Mouse (Mus musculus): Measurements from ENCODE around the gene Tor1a. TPM values are rescaled to one million over a fixed set of nuclear protein-coding genes. Genes with fewer than 3 reads are reported as not detected.
A peak's percentile ranks its signal among the peaks of the same experiment; 100 is the strongest.

Tor1a gene
- polyA plus RNA-seq, 1 experiment from 2014 or later, result 45.9 TPM

- H3K9ac ChIP-seq, result no peak overlapping the region
- H3K4me3 ChIP-seq, result no peak overlapping the region
- ATAC-seq (replicated peaks; ENCODE audit: insufficient number of reproducible peaks, insufficient read depth, low FRiP score, low read depth), result no peak
- H3K4me2 ChIP-seq, result peak overlapping the region; percentile 35; the same call in 1 of the 2 replicates
- 33% methylated on average over 17 of the region's 17 CpGs for WGBS
- H3K9me3 ChIP-seq (replicated peaks), result no peaks in the 10 kb centered on the region
- H3K27ac ChIP-seq, result no peak overlapping the region
- H3K27me3 ChIP-seq, result no peaks in the 10 kb centered on the region
- no peaks in the 10 kb centered on the region for H3K36me3 ChIP-seq
- H3K4me1 ChIP-seq (replicated peaks), result peaks cover 39% of the 10 kb centered on the region
Measured at GRCm38 (mm10) chr2:30985111-30986020, 17.6 kb upstream of the Tor1a start.

- H3K4me1 ChIP-seq (replicated peaks), result peaks cover 42% of the 10 kb centered on the region
- no peaks in the 10 kb centered on the region for H3K9me3 ChIP-seq (replicated peaks)
- no peaks in the 10 kb centered on the region for H3K27me3 ChIP-seq
- H3K4me2 ChIP-seq, result peak overlapping the region; percentile 78
- H3K36me3 ChIP-seq, result peaks cover 12% of the 10 kb centered on the region; the same call in 1 of the 2 replicates
- 43% methylated on average over 7 of the region's 7 CpGs for WGBS
- peak overlapping the region; percentile 84 for H3K4me3 ChIP-seq
- peak overlapping the region; percentile 72; the same call in 1 of the 2 replicates for H3K9ac ChIP-seq
- no peak for ATAC-seq (replicated peaks; ENCODE audit: insufficient number of reproducible peaks, insufficient read depth, low FRiP score, low read depth)
- peak overlapping the region; percentile 73; the same call in 1 of the 2 replicates for H3K27ac ChIP-seq
Measured at GRCm38 (mm10) chr2:30983024-30983423, 15.3 kb upstream of the Tor1a start.

GRCm38 (mm10) chr2:30981790-30982513, 14.2 kb upstream of the Tor1a start, which contains the start of the genes BC005624 and Usp20:
Gene BC005624, minus strand, starts transcription at chr2:30982201.
Gene Usp20, plus strand, starts transcription at chr2:30982279.
- H3K9me3 ChIP-seq (replicated peaks), result no peaks in the 10 kb centered on the region
- peak within 1 kb of the TSS; percentile 78 for H3K4me2 ChIP-seq
- H3K4me1 ChIP-seq (replicated peaks), result peaks cover 36% of the 10 kb centered on the region
- H3K27ac ChIP-seq, result peak within 1 kb of the TSS; percentile 73
- peaks cover 21% of the 10 kb centered on the region; the same call in 1 of the 2 replicates for H3K36me3 ChIP-seq
- ATAC-seq (replicated peaks; ENCODE audit: insufficient number of reproducible peaks, insufficient read depth, low FRiP score, low read depth), result peak; percentile 99
- H3K9ac ChIP-seq, result peak within 1 kb of the TSS; percentile 72
- WGBS, result under 1% methylated on average over 66 of the region's 66 CpGs
- H3K4me3 ChIP-seq, result peak within 1 kb of the TSS; percentile 84
- H3K27me3 ChIP-seq, result no peaks in the 10 kb centered on the region

DNA sequence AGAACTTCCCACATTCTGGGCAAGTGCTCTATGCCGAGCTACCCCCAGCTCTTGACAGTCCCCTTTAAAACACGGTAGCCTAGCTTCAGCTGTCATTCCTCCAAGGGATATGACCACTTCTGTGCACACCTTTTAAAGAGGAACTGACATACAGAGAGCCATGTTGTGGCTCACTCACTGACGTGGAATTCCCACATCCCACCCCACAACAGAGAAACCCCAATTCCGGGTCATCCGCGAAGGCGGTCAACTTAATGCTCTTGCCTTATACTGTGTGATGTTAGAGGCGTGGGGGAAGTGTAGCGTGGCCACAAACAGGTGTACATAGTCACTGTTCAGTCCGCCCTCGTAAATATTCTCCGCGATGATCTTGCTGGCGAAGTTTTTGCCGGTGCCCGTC, 907 bp downstream of the Tor1a start:
- Histone ChIP-seq H3K4me3 (peak overlapping the region; percentile 100), H3K9me3 (replicated peaks) (no peaks in the 10 kb centered on the region), H3K4me1 (replicated peaks) (peaks cover 19% of the 10 kb centered on the region), H3K9ac (peak overlapping the region; percentile 93), H3K27ac (no peak overlapping the region), H3K27me3 (no peaks in the 10 kb centered on the region), H3K4me2 (peak overlapping the region; percentile 93), H3K36me3 (peaks cover 30% of the 10 kb centered on the region)
- WGBS, result 13% methylated on average over 16 of the region's 16 CpGs
- ATAC-seq (replicated peaks; ENCODE audit: insufficient number of reproducible peaks, insufficient read depth, low FRiP score, low read depth), result no peak; the same call in 1 of the 2 replicates

GRCm38 (mm10) chr2:30965627-30966026, 2.1 kb downstream of the Tor1a start:
- no peak overlapping the region; the same call in 1 of the 2 replicates for H3K4me2 ChIP-seq
- 91% methylated on average over 8 of the region's 8 CpGs for WGBS

GRCm38 (mm10) chr2:30962570-30963254, 5.0 kb downstream of the Tor1a start:
- Histone ChIP-seq H3K27ac (no peak overlapping the region), H3K27me3 (no peaks in the 10 kb centered on the region), H3K4me1 (replicated peaks) (peaks cover 17% of the 10 kb centered on the region), H3K4me2 (no peak overlapping the region), H3K4me3 (no peak overlapping the region), H3K9me3 (replicated peaks) (no peaks in the 10 kb centered on the region), H3K9ac (no peak overlapping the region), H3K36me3 (peaks cover 70% of the 10 kb centered on the region)
- WGBS, result 68% methylated on average over 11 of the region's 11 CpGs
- no peak for ATAC-seq (replicated peaks; ENCODE audit: insufficient number of reproducible peaks, insufficient read depth, low FRiP score, low read depth)

More at GRCm38 (mm10) chr2:30965627-30966026, 2.1 kb downstream of the Tor1a start:
- Histone ChIP-seq H3K4me1 (replicated peaks) (peaks cover 19% of the 10 kb centered on the region), H3K4me3 (no peak overlapping the region), H3K9me3 (replicated peaks) (no peaks in the 10 kb centered on the region), H3K9ac (no peak overlapping the region), H3K27me3 (no peaks in the 10 kb centered on the region), H3K27ac (no peak overlapping the region), H3K36me3 (peaks cover 41% of the 10 kb centered on the region)
- ATAC-seq (replicated peaks; ENCODE audit: insufficient number of reproducible peaks, insufficient read depth, low FRiP score, low read depth), result no peak

GRCm38 (mm10) chr2:30959856-30960255, 7.9 kb downstream of the Tor1a start:
- no peaks in the 10 kb centered on the region for H3K9me3 ChIP-seq (replicated peaks)
- peaks cover 81% of the 10 kb centered on the region for H3K36me3 ChIP-seq
- H3K27me3 ChIP-seq, result no peaks in the 10 kb centered on the region
- H3K4me2 ChIP-seq, result no peak overlapping the region
- H3K9ac ChIP-seq, result no peak overlapping the region
- H3K4me3 ChIP-seq, result no peak overlapping the region
- no peak for ATAC-seq (replicated peaks; ENCODE audit: insufficient number of reproducible peaks, insufficient read depth, low FRiP score, low read depth)
- no peak overlapping the region for H3K27ac ChIP-seq
- peaks cover 7% of the 10 kb centered on the region for H3K4me1 ChIP-seq (replicated peaks)
- WGBS, result 43% methylated on average over 5 of the region's 5 CpGs

- ATAC-seq (replicated peaks; ENCODE audit: insufficient number of reproducible peaks, insufficient read depth, low FRiP score, low read depth), result no peak
- H3K36me3 ChIP-seq, result peaks cover 73% of the 10 kb centered on the region
- H3K27me3 ChIP-seq, result no peaks in the 10 kb centered on the region
- no peak overlapping the region for H3K9ac ChIP-seq
- H3K4me2 ChIP-seq, result no peak overlapping the region
- H3K9me3 ChIP-seq (replicated peaks), result no peaks in the 10 kb centered on the region
- peaks cover 18% of the 10 kb centered on the region for H3K4me1 ChIP-seq (replicated peaks)
- no peak overlapping the region for H3K4me3 ChIP-seq
- no peak overlapping the region for H3K27ac ChIP-seq
- 88% methylated on average over 14 of the region's 14 CpGs for WGBS
Measured at GRCm38 (mm10) chr2:30958726-30959125, 9.0 kb downstream of the Tor1a start.

- 81% methylated on average over 4 of the region's 4 CpGs for WGBS
- no peak overlapping the region for H3K27ac ChIP-seq
- H3K9ac ChIP-seq, result no peak overlapping the region
Measured at GRCm38 (mm10) chr2:30957511-30957910, 10.2 kb downstream of the Tor1a start.

DNA sequence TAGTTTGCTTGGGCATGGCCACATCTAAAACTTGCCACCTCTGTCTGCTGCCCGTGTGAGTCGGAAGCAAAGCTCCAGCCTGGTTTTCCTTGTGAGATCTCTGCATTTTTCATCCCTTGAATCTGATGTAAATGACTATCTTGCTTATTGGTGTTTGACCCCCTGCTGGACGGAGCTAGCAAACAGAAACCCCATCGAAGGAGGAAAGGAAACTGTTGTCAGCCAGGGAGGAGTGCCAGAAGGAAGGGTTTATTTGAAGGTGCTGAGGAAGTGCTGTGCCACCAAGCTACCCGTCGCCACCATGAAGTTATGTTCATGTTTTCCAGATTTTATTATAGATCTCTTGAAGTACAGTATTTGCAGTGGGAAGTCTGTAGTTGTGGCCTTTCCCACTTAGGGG, 12.9 kb downstream of the Tor1a start:
- 0 out of 2 replicates have a peak overlapping the region, but pooled peaks have one; percentile 93 for H3K4me2 ChIP-seq
- H3K9ac ChIP-seq, result 0 out of 2 replicates have a peak overlapping the region, but pooled peaks have one; percentile 95
- peaks cover 25% of the 10 kb centered on the region for H3K4me1 ChIP-seq (replicated peaks)
- H3K4me3 ChIP-seq, result no peak overlapping the region
- H3K9me3 ChIP-seq (replicated peaks), result no peaks in the 10 kb centered on the region
- WGBS, result 60% methylated on average over 6 of the region's 6 CpGs
- H3K36me3 ChIP-seq, result peaks cover 36% of the 10 kb centered on the region
- no peak overlapping the region for H3K27ac ChIP-seq
- ATAC-seq (replicated peaks; ENCODE audit: insufficient number of reproducible peaks, insufficient read depth, low FRiP score, low read depth), result no peak
- no peaks in the 10 kb centered on the region for H3K27me3 ChIP-seq

More at GRCm38 (mm10) chr2:30957511-30957910, 10.2 kb downstream of the Tor1a start:
- no peak overlapping the region for H3K4me3 ChIP-seq
- H3K36me3 ChIP-seq, result peaks cover 62% of the 10 kb centered on the region
- no peaks in the 10 kb centered on the region for H3K27me3 ChIP-seq
- no peaks in the 10 kb centered on the region for H3K9me3 ChIP-seq (replicated peaks)
- ATAC-seq (replicated peaks; ENCODE audit: insufficient number of reproducible peaks, insufficient read depth, low FRiP score, low read depth), result no peak
- no peak overlapping the region for H3K4me2 ChIP-seq
- peaks cover 23% of the 10 kb centered on the region for H3K4me1 ChIP-seq (replicated peaks)
